Mouse (Mus musculus): ENCODE measurements at regions not wholly inside any gene's neighbourhood (a gene's known extent, or its start where the extent isn't known, plus 50 kb on each side); places are given as distances from the start of the nearest gene placed in this dataset.

DNA sequence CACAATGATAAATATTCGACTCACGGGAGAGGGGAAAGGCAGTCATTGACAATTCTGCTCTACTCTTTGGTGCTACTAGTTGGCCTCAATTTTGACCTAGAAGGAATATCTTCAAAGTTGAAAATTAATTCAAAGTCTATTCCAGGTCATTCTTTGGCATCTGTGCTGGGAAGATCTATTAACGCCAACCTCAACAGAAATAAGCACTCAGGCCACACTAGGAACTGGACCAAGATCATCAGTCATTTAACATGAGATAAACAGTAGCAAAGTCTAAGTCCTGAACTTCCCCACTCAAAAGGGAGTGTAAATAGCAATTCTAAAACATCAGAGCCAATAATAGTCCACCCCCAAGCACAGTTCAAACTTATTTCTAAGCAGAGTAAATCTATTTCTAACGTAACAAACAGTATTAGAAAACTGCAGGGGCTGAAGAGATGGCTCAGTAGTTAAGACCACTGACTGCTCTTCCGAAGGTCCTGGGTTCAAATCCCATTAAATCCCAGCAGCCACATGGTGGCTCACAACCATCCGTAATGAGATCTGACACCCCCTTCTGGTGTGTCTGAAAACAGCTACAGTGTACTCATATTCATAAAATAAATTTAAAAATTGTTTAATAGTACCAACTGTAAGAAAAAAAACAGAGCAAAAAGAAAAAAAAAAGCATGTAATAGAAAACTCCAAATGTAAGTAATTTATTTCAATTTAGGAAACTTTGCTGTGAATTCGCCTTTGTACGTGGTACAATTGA lies 75.1 kb upstream of the Atp2b1 start:
- no peak for DNase-seq (ENCODE audit: low spot score)

DNA sequence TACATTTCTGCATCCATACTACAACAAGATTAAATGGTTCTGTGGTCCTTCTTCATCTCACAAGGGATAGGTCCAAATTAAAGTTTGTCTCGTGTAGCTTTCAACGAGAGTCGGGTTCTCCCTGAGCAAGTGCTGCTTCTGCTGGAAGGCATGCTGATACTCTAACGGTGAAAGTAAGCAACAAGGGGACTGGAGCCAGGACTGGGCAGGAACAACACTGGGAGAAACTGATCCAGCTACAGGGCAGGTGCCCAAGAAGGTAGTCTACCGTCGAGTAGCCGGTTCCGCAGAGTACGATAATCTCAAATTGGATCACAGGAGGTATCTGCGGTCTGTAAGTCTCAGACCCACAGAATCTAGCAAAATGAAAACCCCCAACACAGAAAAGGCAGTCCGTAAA lies 74.2 kb upstream of the Atp2b1 start:
- no peak for DNase-seq (ENCODE audit: low spot score)

DNA sequence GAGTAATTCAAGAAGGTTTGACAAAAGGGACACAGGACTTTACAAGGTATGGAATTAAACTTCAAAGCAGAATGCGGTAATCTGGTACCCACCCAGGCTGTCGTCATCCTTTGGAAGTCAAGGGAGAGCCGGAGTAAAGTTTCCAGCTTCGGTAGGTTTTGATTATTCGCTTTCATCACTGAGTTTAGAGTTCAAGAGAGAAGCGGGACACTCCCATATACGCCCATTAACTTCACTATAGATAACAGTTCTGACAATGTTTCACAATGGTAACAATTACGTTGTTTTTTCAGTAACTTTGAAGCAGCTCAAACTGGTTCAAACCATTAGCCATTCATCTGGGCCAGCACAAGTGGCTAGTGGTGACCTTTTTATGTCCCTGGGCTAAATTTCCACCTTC lies 73.8 kb upstream of the Atp2b1 start:
- no peak for DNase-seq (ENCODE audit: low spot score)

DNA sequence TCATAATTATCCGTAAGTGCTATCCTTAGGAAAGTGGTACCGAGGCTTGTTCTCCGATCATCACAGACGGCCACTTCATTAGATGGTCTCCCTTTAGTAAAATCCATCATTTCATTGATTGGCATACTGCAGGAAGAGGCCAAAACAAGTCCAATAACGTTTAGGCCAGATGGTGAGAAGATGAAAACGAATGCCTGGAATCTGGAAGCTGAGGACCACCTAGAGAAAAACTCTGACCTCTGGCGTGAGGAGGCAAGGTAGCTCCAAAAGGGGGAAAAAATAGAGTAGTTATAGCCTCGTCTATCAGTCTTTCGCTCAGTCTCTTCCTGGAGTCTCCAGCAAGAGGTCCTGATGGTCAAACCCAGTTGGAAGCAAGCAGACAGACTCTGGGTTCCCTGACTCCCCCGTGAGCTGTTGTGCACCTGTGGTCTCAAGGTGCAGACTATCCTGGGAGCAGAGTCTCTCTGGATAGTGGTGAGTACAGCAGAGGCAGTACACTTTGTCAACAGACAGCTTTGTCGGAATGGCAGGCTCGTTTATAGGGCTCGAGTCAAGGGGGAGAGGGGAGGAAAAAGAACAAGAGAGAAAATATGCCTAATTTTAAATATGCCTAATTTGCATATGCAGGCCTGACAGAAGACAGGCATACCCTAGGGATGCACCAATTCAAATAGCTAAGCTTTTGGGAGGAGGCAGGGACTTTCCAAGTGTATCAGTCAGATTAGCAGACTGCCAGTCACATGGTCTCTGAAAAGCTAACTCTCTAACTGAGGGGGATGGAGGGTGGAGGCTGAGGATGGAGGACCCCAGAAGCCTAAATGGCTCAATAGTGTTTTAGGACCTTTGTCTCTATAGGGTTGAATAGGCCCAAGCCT lies 73.0 kb upstream of the Atp2b1 start:
- no peak for DNase-seq (ENCODE audit: low spot score)

DNA sequence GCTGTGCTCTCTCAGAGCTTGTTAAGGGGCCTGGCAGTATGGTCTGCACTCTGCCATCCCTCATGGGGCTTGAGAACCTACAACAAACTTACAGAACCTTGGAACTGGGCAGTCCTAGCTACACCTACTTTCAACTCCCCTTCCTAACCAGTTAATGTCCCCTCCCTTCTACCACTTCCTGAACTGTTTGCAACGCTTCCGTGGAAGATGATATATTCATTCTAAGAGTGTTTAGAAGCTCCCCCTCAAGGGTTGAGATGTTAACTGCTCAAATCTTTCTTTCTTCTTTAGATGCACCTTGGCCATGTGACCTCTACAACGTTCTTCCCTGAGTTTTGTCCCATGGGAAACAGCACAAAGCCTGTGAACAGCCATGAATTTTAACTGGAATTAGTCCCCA lies 72.3 kb upstream of the Atp2b1 start:
- DNase-seq (ENCODE audit: low spot score): no peak

DNA sequence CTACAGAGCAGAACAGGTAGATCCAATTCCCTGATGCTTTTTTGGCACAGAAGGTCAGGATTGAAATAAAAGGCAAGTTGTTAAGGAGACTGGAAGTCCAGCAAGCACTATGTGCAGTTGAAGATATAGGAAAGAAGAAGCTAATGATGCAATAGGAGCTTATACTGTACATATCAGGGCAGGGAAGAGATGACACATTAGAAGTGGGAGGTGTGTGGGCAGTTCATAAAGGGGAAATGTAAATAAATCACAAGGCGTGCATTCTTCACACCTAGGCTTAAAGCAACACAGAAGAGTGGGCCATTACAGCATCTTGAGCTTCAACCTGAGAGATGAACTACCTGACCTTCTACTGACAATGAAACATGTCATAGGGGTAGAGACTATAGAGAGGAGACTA lies 71.5 kb upstream of the Atp2b1 start:
- DNase-seq (ENCODE audit: low spot score): no peak

DNA sequence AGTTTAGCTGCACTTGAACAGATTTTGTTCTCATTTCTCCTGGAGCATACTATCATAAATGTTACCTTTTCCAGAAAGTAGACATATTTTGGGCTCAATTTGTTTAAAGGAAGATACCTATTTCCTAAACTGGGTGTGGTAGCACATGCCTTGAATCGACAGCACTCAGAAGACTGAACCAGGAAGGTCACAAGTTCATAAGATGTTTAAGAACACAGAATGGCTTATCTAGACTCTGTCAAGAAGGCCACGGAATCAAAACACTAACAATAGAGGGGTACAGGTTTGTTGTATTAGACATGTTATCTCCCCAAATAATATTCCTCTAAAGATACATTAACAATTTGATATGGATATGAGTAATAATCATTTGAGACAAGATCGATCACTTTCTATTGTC lies 64.4 kb upstream of the Atp2b1 start:
- no peak for DNase-seq (ENCODE audit: low spot score)

DNA sequence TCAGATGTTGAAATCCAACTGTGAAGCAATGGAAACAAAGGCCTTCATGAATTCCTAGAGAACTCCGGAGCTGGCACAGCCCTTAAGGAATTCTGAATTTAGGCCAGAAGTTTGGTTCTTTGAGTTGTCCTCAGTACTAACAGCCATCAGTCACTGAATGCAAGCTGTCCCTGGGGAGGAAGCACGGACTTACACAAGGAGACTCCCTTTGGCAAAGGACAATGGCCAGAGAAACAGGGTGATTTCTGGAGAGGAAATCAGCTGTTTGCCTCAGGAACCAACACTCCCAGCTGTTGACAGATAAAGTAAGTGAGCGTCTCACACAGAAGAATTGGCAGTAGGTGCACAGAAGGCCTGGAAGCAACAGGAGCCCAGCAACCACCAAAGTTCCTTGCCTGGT lies 56.8 kb upstream of the Atp2b1 start:
- no peak for DNase-seq (ENCODE audit: low spot score)

DNA sequence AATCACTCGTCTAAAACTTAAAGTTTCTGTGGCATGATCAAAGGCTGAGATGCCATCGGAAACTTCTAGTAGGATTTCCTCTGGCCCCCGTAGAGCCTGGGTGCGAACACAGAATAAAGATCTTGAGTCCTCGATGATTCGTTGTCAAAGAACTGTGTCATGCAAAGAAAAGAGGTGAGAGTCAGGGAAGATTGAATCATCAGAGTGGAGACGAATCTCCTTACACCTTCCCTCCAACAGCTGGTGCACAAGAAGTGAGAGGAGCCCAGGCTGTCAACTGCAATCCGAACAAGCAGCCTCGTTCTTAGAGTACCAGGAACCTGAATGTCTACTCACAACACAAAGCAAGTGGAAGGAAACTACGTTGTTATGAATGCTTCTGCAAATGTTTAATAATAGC lies 52.7 kb upstream of the Atp2b1 start:
- DNase-seq (ENCODE audit: low spot score): no peak

DNA sequence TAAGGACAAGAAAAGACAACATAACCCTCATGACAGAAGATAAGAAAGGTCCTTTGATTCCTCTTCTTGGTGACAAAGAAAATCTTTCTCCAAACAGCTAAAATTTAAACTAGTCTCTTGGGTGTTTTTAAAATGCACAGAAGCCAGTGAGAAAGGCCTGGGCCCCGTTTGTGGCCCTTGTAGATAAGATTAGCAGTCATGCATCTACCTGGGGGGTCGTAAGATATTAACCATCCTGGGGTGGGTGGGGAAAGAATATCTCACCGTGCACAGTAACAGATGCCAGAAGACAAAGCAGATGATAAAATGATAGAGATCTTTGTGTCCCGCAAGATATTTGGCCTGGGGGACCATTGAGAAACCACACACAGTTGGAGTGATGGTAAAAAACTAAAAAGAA lies 51.5 kb upstream of the Atp2b1 start:
- no peak for DNase-seq (ENCODE audit: low spot score)

DNA sequence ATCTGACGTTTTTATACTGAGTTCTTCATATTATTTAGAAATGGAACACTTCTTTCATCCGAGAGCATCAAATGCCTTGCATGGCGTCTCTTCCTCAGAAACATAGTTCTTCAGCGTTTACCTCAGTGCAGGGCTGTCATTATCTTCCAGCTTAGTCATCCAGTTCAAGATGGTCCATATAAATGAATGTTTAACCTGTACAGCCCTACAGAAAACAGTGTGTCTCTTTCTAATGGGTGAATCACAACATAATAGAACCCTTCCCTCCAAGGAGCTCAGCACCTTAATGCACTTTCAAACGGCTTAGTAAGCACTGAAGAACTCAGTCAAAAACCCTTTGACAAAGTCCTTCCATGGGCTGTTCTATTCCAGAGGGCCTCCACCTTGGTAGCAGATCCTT lies 49.8 kb upstream of the Atp2b1 start:
- no peak for DNase-seq (ENCODE audit: low spot score)

Data from c-Kit-positive CD71-positive TER-119-positive erythroid progenitor cells, embryonic 14.5 days (primary cell).